Mouse (Mus musculus) forebrain, postnatal 0 days (tissue): ENCODE measurements at regions not wholly inside any gene's neighbourhood (a gene's known extent, or its start where the extent isn't known, plus 50 kb on each side); places are given as distances from the start of the nearest gene placed in this dataset.

ENCODE experiments used
- ATAC-seq: fragments of 200-750 bp; cut with Nextera tagmentation; 2 replicates; pipeline ENCODE4 v1.8.0; 2017; ENCODE audit warnings: mild to moderate bottlenecking, moderate library complexity
- DNase-seq: peaks from one replicate; pipeline ENCODE4 v3.0.0-alpha.2; 2015
- H3K27ac ChIP-seq: fragments of 300-500 bp; sonication (generic); 2 replicates; pipeline ENCODE4 v1.5.1; 2014; ENCODE audit warnings: low read depth, mild to moderate bottlenecking, antibody characterized with exemption, low read length, moderate library complexity, mixed read lengths
- H3K27me3 ChIP-seq: fragments of 300-500 bp; sonication (generic); 2 replicates; pipeline ENCODE4 v1.6.1; 2014; ENCODE audit warnings: mild to moderate bottlenecking, low read length, mixed read lengths; ENCODE audit not compliant: insufficient read depth
- H3K36me3 ChIP-seq: fragments of 300-500 bp; sonication (generic); 2 replicates; pipeline ENCODE4 v1.6.1; 2014; ENCODE audit warnings: mild to moderate bottlenecking, moderate library complexity; ENCODE audit not compliant: insufficient read depth
- H3K4me1 ChIP-seq: fragments of 300-500 bp; sonication (generic); 2 replicates; pipeline ENCODE4 v1.6.1; 2014; ENCODE audit warnings: antibody characterized with exemption; ENCODE audit not compliant: insufficient read depth
- H3K4me2 ChIP-seq: fragments of 300-500 bp; sonication (generic); 2 replicates; pipeline ENCODE4 v1.6.1; 2014; ENCODE audit warnings: low read depth, mild to moderate bottlenecking, moderate library complexity
- H3K4me3 ChIP-seq: fragments of 300-500 bp; sonication (generic); 2 replicates; pipeline ENCODE4 v1.5.1; 2014; ENCODE audit warnings: low read depth, low read length, mixed read lengths
- H3K9ac ChIP-seq: fragments of 300-500 bp; sonication (generic); 2 replicates; pipeline ENCODE4 v1.6.1; 2014; ENCODE audit warnings: mild to moderate bottlenecking
- H3K9me3 ChIP-seq: fragments of 300-500 bp; sonication (generic); 2 replicates; pipeline ENCODE4 v1.6.1; 2016; ENCODE audit warnings: low read length
- CTCF ChIP-seq: sonication (generic); IDR thresholded peaks from 2 replicates; pipeline ENCODE4 v1.5.1; 2016; ENCODE audit warnings: antibody characterized with exemption, control low read depth, low read depth
- WGBS: fragments of 180-500 bp; shearing (Covaris S2); extraction: QIAGEN DNeasy Blood & Tissue Kit; methylation state at CpG from one replicate; pipeline ENCODE4 v1.1.7; 2014; 5-methylcytosine and 5-hydroxymethylcytosine counted together

DNA sequence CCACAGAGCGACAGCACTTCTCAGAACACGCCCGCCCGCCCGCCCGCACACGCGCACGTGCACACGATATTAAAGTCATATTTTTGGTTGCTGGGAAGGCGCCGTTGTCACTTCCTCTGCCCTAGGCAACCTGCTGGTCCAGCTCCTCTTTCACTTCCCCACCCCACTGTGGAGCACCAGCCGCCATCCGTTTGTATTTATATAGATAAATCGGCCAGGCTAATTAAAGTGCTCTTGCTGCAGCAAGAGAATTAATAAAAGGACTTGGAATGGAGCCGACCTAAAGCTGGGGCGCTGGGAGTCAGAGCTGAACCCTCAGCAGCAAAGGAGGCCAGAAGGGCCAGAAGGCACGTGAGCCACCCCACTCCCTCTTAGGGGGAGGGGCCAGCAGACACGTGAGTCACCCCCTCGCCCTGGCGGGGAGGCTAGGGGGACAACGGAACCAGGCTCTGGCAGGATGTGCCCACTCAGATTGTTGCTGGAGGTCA, 100.6 kb upstream of the Unc5b start:
- no peak overlapping the region for H3K9ac ChIP-seq
- no peaks in the 10 kb centered on the region for H3K27me3 ChIP-seq
- no peak overlapping the region for H3K4me3 ChIP-seq
- no peak for ATAC-seq
- no peak overlapping the region for H3K4me2 ChIP-seq
- no peak overlapping the region for H3K27ac ChIP-seq
- H3K4me1 ChIP-seq: no peaks in the 10 kb centered on the region
- 51% methylated on average over 22 of the region's 22 CpGs for WGBS
- H3K9me3 ChIP-seq: no peaks in the 10 kb centered on the region
- TF ChIP-seq CTCF: no peak
- no peaks in the 10 kb centered on the region for H3K36me3 ChIP-seq
- DNase-seq: no peak

DNA sequence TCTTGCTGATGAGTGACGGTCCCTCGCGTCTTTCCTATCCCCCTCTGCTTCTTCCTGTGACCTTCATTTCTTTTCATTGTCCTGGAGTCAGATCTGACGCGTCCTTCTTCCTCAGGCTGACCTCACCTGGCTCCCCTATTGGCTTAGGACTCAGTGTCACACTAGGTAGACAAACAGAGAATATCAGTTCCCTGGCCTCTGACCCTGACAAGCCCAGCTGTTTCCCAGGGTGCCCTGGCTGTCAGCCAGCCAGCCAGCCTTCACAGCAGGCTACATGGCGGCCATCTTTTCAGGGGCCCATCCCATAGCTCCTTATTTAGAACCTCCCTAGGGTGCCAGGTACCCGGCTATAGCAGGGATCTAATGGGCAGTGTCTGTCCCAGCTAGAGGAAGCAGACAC, 97.3 kb upstream of the Unc5b start:
- Histone ChIP-seq H3K9ac (no peak overlapping the region), H3K4me1 (no peaks in the 10 kb centered on the region), H3K4me2 (no peak overlapping the region), H3K36me3 (no peaks in the 10 kb centered on the region), H3K4me3 (no peak overlapping the region), H3K9me3 (no peaks in the 10 kb centered on the region), H3K27ac (no peak overlapping the region), H3K27me3 (no peaks in the 10 kb centered on the region)
- no peak for TF ChIP-seq CTCF
- WGBS: 81% methylated on average over 7 of the region's 7 CpGs
- ATAC-seq (no peak), DNase-seq (no peak)

DNA sequence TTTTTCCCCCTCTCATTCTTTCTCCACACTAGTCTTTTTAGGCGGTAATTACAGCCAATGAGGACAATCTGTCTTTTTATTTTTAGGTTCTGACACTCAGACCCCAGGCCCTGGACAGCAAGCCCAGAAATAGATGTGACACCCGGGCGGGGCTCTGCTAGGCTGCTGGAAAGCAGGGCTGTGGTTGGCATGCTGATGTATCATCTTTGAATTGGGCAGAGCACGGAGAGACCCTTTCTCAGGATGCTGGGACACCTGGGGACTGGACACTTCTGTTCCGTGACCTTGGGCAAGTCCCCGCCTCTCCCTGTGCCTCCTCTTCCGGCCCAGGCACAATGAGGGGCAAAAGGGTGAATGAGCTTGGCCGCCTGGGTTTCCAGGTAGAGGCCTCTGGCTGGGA, 96.8 kb upstream of the Unc5b start:
- no peak for DNase-seq
- 72% methylated on average over 8 of the region's 8 CpGs for WGBS
- no peak for TF ChIP-seq CTCF
- no peaks in the 10 kb centered on the region for H3K36me3 ChIP-seq
- no peak overlapping the region for H3K4me2 ChIP-seq
- H3K4me3 ChIP-seq: no peak overlapping the region
- no peak for ATAC-seq
- H3K27ac ChIP-seq: no peak overlapping the region
- H3K27me3 ChIP-seq: no peaks in the 10 kb centered on the region
- no peak overlapping the region for H3K9ac ChIP-seq
- no peaks in the 10 kb centered on the region for H3K9me3 ChIP-seq
- H3K4me1 ChIP-seq: no peaks in the 10 kb centered on the region

DNA sequence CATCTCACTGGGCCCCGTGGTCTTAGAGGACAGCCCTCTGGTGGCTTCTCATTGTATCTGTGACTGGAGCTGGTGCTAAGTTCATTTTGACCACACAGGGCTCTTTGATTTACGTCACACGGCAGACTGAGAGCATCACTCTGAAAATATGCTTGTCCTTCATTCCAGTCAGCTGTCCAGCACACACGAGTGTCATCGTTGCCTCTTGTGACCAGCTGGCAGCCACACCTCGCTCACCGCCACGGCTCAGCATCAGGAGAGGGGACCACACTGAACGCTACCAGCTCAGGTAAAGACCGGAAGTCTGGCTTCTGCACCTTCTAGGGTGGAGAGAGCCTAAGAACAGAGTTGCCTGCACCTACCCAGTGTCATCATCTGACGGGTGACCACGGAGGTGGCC, 95.3 kb upstream of the Unc5b start:
- no peak overlapping the region for H3K27ac ChIP-seq
- ATAC-seq (no peak), DNase-seq (no peak)
- no peak overlapping the region for H3K4me3 ChIP-seq
- no peaks in the 10 kb centered on the region for H3K9me3 ChIP-seq
- no peaks in the 10 kb centered on the region for H3K27me3 ChIP-seq
- no peak overlapping the region for H3K9ac ChIP-seq
- TF ChIP-seq CTCF: no peak
- 87% methylated on average over 12 of the region's 12 CpGs for WGBS
- no peak overlapping the region for H3K4me2 ChIP-seq
- no peaks in the 10 kb centered on the region for H3K4me1 ChIP-seq
- no peaks in the 10 kb centered on the region for H3K36me3 ChIP-seq

DNA sequence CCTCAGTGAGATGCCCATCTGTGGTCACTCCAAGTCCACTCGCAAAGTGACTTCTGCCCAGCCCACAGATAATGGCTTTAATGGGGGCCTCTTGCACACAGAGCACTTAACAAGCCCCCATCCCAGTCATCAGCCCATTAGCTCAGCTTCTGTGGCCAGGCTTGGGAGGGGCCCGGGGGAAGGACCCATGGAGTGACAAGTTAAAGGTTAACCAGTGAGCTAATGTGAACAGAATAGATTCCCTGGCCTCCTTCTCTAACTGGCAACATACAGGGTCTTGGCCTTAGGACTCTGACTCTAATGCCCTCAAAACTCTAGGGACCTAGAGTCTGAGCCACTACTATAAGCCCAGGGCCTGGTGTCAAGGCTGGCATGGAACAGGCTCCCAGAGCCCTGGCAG, 94.3 kb upstream of the Unc5b start:
- H3K9me3 ChIP-seq: no peaks in the 10 kb centered on the region
- WGBS: 78% methylated on average over 2 of the region's 2 CpGs
- no peak overlapping the region for H3K4me2 ChIP-seq
- H3K4me3 ChIP-seq: no peak overlapping the region
- H3K36me3 ChIP-seq: no peaks in the 10 kb centered on the region
- H3K27me3 ChIP-seq: no peaks in the 10 kb centered on the region
- H3K27ac ChIP-seq: no peak overlapping the region
- no peak for TF ChIP-seq CTCF
- no peaks in the 10 kb centered on the region for H3K4me1 ChIP-seq
- H3K9ac ChIP-seq: no peak overlapping the region
- ATAC-seq: no peak
- no peak for DNase-seq

DNA sequence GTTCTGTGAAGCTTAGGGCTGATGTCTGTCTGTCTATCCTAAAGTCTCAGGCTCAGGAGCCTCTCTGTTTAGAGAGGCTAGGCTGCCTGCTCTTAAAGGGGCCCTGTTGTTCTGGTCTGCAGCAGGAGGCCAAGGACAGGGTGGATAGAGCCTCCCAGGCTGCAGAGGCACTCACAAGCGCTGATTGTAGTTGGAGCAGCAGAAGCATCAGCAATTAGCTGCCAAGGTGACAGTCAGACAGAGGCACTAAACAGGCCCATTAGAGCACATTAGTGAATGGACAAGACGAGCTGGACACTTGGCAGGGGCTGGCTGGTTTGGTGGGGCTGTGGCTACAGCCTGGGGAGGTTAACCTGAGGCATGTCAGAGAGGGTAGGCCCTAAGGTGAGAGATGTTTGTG, 93.8 kb upstream of the Unc5b start:
- Histone ChIP-seq H3K27ac (no peak overlapping the region), H3K36me3 (no peaks in the 10 kb centered on the region), H3K9ac (no peak overlapping the region), H3K4me2 (no peak overlapping the region), H3K4me3 (no peak overlapping the region), H3K9me3 (no peaks in the 10 kb centered on the region), H3K4me1 (no peaks in the 10 kb centered on the region), H3K27me3 (no peaks in the 10 kb centered on the region)
- 30% methylated on average over 2 of the region's 2 CpGs for WGBS
- DNase-seq (no peak), ATAC-seq (no peak)
- no peak for TF ChIP-seq CTCF

DNA sequence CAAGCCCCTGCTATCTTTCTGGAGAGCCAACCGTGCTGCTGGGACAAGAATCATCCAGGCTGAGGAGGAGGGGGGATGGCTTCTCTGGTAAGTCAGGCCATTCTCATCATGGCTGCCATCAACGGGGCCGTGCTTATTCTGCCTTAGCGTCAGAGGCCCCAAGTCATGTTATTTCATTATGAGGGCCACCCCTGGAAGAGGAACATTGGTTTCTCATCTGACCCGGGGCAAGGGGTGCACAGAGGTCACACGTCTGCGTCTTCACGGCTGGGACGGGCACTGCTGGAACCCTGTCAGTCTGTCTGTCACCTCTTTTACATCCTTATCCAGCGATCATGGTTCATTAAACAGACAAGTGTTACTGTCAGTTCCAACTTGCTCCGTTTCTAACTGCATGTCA, 92.4 kb upstream of the Unc5b start:
- no peaks in the 10 kb centered on the region for H3K36me3 ChIP-seq
- H3K9me3 ChIP-seq: no peaks in the 10 kb centered on the region
- H3K9ac ChIP-seq: no peak overlapping the region
- WGBS: 46% methylated on average over 11 of the region's 11 CpGs
- no peak for DNase-seq
- no peak for ATAC-seq
- no peak for TF ChIP-seq CTCF
- no peak overlapping the region for H3K27ac ChIP-seq
- no peak overlapping the region for H3K4me2 ChIP-seq
- H3K4me3 ChIP-seq: no peak overlapping the region
- H3K27me3 ChIP-seq: no peaks in the 10 kb centered on the region
- H3K4me1 ChIP-seq: no peaks in the 10 kb centered on the region

DNA sequence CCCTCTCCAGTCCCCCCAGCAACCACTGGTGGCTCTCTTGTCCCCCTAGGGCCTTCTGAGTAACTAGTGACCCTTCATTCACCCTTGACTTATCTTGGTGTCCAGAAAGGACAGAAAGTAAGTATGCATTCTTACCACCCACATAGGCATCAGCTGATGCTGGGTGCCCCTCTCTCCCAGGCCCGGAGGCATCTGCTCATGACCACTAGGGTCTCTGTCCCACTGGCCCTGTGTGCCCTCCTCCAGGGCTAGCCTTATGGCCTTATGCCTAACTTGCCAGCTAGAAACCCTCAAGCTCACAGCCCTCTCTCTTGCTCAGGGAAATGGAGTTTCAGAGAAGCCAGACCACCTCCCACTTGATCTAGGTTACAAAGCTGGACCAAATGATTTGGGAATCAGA, 89.2 kb upstream of the Unc5b start:
- TF ChIP-seq CTCF: no peak
- Histone ChIP-seq H3K4me2 (no peak overlapping the region), H3K9me3 (no peaks in the 10 kb centered on the region), H3K4me3 (no peak overlapping the region), H3K36me3 (no peaks in the 10 kb centered on the region), H3K27me3 (no peaks in the 10 kb centered on the region), H3K27ac (no peak overlapping the region), H3K4me1 (no peaks in the 10 kb centered on the region), H3K9ac (no peak overlapping the region)
- DNase-seq (no peak), ATAC-seq (no peak)
- WGBS: 96% methylated on average over 1 of the region's 1 CpGs
